Mouse (Mus musculus): Measurements from ENCODE around the gene Doc2g.
"Not testable (repeated sequence)": the region's sequence is repeated elsewhere in the genome, so short reads cannot be mapped to it uniquely, and the experiment has no call there.

The Doc2g gene

DNA sequence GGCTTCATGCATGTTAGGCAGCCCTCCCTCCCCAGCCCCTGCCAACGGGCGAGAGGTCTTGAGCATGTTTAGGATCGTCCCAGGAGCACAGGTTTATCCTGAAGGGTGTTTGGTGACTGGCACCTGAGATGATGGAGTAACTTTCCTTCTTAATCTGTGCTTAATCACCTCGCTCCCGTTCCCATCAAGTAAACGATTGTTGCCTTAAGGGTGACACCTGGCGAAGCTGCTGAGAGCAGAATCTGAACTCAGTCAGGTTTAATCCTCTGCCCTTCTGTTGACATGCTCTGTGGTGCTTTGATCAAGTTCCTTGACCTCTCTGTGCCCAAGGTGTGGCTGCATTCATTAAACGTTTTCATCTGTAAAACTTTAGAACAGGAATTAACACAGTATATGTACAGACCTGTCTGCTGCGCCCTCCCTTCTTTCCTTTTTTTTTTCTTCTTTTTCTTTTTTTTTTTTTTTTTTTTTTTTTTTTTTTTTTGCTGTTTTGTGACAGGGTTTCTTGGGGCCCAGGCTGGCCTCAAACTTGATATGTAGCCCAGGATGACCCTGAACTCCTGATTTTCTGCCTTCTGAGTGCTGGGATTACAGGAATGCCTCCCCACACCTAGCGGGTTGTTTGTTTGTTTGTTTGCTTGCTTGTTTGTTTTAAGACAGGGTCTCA, 14.9 kb downstream of the Doc2g start:
- in situ Hi-C loops (cut with MboI) = no loop called here

DNA sequence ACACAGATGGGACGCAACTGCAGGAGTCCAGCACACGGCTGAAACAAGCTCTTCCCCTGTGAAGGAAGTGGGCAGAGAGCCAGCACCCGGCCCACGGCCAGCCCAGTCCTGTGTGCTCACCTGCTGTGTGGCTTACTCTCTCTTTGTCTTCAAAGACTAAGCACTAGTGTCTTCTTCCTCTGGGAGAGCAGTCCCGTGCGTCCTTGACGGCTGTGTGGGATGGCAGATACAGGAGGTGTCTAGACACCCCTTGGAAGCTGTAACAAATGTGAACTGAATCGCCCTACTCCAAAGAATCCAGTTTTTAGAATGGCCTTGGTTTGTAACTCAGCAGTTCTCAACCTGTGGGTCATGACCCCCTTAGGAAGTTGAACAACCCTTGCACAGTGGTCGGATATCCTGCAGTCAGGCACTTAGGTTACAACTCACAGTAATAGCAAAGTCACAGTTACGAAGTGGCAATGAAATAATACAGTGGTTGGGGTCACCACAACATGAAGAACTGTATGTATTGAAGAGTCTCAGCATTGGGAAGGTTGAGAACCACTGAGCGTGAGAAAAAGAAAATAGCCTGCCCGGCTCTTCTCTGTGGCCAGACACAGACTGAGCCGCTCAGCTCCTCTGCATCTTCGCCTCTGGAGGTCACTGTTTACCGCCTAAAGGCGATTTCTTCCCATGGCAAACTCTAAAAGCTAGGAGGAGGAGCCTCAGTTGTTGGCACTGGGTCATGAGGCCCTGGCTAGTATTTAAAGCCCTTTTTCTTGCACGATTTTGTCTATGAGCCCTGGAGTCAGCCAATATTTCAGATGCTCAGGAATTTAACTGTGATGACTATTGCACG, 15.8 kb downstream of the Doc2g start:
- in situ Hi-C loops (cut with MboI) = no loop called here

DNA sequence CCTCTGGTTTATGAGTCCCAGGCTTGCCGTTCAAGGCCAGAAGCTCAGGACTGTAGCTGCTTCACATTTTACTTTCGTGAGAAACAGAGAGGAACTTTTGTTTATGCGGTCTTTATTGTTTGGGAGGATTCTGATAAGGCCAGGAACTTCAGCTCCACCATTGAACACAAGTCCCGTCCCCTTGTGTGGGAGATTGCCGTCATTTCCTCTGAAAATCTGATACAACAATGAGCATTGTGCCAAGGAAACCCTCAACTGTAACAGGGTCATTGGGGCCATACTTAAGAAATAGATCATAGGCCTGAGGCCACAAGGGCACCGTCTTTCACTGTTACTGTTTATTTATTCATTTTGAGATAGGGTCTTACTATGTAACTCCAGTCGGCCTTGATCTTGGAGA, 20.1 kb downstream of the Doc2g start:
- in situ Hi-C loops (cut with MboI) = no loop called here

GRCm38 (mm10) chr19:4027576-4027975, 24.5 kb downstream of the Doc2g start:
- in situ Hi-C loops (cut with MboI) = no loop called here

DNA sequence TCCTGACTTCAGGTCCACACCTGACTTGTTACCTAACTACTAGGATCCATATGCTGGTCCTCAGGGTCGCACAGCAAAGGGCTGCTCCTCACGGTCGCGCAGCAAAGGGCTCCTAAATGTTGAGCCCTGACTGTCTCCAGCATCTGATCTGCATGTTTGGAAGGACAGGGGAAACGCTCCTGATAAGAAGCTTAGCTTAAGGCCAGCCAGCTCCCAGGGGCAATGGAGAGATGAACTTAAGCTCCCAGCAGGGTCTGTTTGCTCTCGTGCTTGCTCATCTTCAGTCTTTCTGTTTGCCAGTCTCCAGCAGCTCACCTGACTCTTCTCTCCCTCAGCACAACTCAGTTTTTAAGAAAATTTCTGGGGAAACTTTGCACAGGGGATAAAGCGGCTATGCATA, 29.6 kb downstream of the Doc2g start:
- in situ Hi-C loops (cut with MboI) = no loop called here

DNA sequence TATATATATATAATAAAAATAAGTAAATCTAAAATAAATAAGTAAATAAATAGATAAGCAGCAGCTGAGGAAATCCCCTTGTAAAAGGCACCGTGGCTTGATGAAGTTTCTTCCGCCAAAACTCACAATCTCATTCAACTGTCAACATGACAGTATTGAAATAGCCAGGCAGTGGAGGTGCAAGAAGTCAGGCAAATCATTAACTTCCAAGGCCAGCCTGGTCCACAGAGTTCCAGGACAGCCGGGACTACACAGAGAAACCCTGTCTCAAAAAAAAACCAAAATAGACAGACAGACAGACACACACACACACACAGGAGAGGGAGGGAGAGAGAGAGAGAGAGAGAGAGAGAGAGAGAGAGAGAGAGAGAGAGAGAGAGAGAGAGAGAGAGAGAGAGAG, 30.2 kb downstream of the Doc2g start:
- in situ Hi-C loops (cut with MboI) = no loop called here

GRCm38 (mm10) chr19:4033742-4034141, 30.6 kb downstream of the Doc2g start:
- in situ Hi-C loops (cut with MboI) = no loop called here

- in situ Hi-C loops (cut with MboI) = no loop called here
These were observed 33.4 kb downstream of the Doc2g start for GRCm38 (mm10) chr19:4036327-4037045.

GRCm38 (mm10) chr19:4037154-4037787, 34.2 kb downstream of the Doc2g start:
- in situ Hi-C loops (cut with MboI) = not testable (repeated sequence)

GRCm38 (mm10) chr19:4037788-4038232, 34.7 kb downstream of the Doc2g start, which contains the start of gene Gstp1:
Gene Gstp1, minus strand, starts transcription at chr19:4037985.
- in situ Hi-C loops (cut with MboI) = no loop called here

- in situ Hi-C loops (cut with MboI) = not testable (repeated sequence)
These were observed 37.8 kb downstream of the Doc2g start for GRCm38 (mm10) chr19:4040941-4041340.

DNA sequence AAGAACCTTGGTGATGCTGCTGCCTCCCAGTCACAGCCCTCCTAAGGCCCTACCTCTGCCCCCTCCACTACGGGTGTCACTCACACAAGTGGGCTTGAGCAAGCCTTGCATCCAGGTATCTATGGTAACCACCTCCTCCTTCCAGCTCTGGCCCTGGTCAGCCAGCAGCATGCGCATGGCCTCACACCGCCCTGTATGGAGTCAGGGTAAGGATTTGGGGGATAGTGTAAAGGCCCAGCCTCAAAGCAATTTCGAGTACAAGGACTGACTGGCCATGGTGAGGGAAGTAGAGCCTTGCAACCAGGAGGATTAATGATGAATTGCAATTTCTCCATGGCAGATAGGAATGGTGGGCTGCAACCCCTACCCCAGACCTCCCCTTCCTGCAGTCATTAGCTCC, 38.4 kb downstream of the Doc2g start:
- in situ Hi-C loops (cut with MboI) = not testable (repeated sequence)

- in situ Hi-C loops (cut with MboI) = no loop called here
These were observed 39.0 kb downstream of the Doc2g start for GRCm38 (mm10) chr19:4042124-4042523.

DNA sequence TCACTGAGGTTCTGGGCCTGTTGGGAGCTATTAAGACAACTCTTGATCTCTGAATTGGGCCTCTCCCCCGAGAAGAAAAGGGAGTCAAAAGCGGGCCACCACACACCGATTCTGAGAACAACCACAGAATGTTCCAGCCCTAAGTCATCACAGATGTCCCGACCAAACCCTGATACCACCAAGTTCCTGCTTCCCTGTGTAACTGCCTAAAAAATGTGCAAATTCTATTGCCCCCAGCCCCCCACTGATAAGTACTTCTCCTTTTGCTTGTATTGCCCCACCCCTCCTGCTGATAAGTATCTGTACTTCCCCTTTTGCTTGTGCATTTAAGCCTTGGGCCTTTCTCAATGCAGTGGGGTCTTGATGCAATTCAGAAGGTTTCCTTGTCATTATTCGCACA, 41.0 kb downstream of the Doc2g start:
- in situ Hi-C loops (cut with MboI) = not testable (repeated sequence)

DNA sequence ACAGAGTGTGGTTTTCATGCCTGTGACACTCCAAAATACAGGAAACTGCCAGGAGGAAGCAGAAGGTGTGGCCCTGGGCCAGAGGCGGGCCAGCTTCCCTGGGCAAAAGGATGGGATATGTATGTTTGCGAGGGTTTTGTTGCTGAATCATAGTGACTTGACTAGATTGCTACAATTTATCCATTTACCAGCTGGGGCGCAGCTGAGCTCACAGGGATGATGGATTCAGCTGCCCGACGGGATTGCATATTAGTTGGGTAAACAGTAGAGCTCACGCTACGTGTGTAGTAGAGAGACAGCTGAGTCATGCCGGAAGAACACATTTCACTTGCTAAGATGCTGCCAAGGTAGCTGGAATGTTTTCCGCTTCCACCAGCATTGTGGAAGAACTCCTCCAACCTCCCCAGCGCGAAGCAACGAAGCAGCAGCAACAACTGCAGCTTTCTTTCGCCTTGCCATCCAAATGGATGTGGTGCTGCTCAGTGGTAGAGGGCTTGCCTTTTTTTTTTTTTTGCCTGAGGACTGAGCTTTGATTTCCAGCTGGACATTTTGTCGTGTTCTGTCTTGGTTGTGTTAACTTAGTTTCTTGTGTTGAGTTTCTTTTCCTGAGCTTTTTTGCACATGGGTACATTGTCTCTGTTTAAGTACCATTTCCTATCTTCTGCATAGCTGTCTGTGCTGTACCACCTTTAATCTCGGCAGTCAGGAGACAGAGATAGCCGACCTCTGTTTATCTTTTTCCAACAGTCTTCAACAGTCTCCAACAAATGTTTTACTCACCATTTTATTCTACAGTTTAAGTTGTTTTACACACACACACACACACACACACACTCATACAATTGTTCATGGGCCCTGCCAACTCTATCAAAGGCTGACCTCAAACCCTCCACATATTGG, 43.1 kb downstream of the Doc2g start, which contains the start of gene Gstp2:
Gene Gstp2 (minus strand): TSS at position 58 of the 900 bp plus-strand sequence.
- in situ Hi-C loops (cut with MboI) = no loop called here

- in situ Hi-C loops (cut with MboI) = no loop called here
These were observed 43.7 kb downstream of the Doc2g start for GRCm38 (mm10) chr19:4046866-4047254.

- in situ Hi-C loops (cut with MboI) = no loop called here
These were observed 44.7 kb downstream of the Doc2g start for GRCm38 (mm10) chr19:4047859-4048258.

- in situ Hi-C loops (cut with MboI) = not testable (repeated sequence)
These were observed 46.0 kb downstream of the Doc2g start for GRCm38 (mm10) chr19:4049069-4049468.

DNA sequence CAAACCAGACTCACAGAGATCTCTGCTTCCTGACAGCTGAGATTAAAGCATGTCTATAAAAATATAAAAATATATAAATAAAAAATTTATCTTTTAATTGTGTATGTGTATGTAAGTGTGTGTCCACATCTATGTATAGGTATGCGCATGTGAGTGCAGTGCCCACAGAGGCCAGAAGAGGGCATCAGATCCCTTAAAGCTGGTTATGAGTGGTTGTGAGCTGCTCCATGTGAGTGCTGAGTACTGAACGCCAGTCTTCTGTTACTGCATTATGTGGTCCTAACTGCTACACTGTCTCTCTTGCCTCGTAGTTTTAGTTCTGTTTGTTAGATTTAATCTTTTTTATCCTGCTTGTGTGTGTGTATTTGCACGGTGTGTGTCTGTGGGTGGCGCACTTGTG, 47.9 kb downstream of the Doc2g start:
- in situ Hi-C loops (cut with MboI) = no loop called here

GRCm38 (mm10) chr19:4051741-4052515, 48.8 kb downstream of the Doc2g start:
- in situ Hi-C loops (cut with MboI) = no loop called here
